ENCODE assay signal across 13 mouse cellular contexts in the genomic region with DNA sequence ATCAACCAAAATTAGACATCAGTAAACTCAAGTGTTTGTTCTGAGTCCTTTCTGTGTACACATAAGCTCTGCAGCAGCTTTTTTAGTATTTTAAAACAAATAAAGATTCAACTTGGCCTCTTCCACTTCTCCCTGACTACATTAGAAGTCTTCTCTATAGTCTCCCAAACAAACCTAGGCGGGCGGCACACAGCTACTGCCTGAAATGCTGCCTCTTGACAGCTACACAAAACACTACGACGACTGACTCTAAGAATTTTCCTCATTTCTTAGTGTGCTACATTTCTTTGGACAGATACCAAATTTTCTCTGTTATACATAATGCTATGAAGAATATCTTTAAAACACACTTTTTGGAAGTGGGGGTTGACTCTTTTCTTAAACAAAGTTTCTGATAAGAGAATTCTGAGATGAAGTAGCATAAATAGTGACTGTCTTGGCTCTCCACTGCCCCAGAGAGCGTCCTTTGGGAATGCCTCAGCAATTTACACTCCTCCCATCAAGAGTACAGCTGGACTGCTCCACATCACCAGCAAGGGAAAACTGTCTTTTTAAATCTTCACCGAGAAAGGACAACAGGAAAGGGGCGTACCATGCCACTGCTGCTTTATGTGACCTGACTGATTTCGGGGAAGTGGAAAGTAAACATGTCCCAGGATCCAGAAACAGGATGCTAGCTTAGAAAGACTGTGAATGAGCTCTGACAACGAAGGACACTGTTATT. TPM values are rescaled to one million over a fixed set of nuclear protein-coding genes. Genes with fewer than 3 reads are reported as not detected.
DNase-seq lines count a peak whose midpoint lies in the region; ATAC-seq and TF ChIP-seq lines count a peak whose summit lies in the region.
"Had no signal": no experiment of that assay in that cellular context is flagged by ENCODE, and none has a peak within 500 bp of the region (broad histone marks: within the 10 kb centered on the region; RNA-seq: fewer than 3 reads in every experiment).

No protein-coding gene starts in this region.

- peaks cover 53% of the 10 kb centered on the region for H3K36me3 ChIP-seq in neural tube, embryonic 15.5 days
- H3K36me3 ChIP-seq in intestine, embryonic 16.5 days (ENCODE audit: control insufficient read depth, insufficient read depth, low read length): peaks cover 2% of the 10 kb centered on the region; the same call in 1 of the 2 replicates
- peaks cover 55% of the 10 kb centered on the region for H3K36me3 ChIP-seq in liver, postnatal 0 days (replicated peaks; ENCODE audit: insufficient read depth, low read length)

- H3K4me1 ChIP-seq in neural tube, embryonic 15.5 days: no peaks in the 10 kb centered on the region
- peaks cover 3% of the 10 kb centered on the region for H3K4me1 ChIP-seq in intestine, embryonic 16.5 days (ENCODE audit: control insufficient read depth, insufficient read depth, low read length)
- H3K4me1 ChIP-seq in liver, postnatal 0 days (ENCODE audit: insufficient read depth): peaks cover 17% of the 10 kb centered on the region
- H3K4me1 ChIP-seq: forebrain, embryonic 12.5 days; limb, embryonic 15.5 days had no signal

- DNase-seq in neural tube, embryonic 10.5 days (ENCODE audit: extremely low spot score, low spot score): no peak
- DNase-seq in liver, postnatal 0 days: no peak
- no peak for DNase-seq in thymus, postnatal 0 days (ENCODE audit: low spot score)
- no peak for DNase-seq in ovary, postnatal 14 days (ENCODE audit: low spot score)
- no peak for DNase-seq in urinary bladder, postnatal 14 days (ENCODE audit: low spot score)
- DNase-seq in embryo, embryonic 10 days (ENCODE audit: low spot score): no peak
- DNase-seq: embryo, embryonic 11 days; right cerebral cortex, postnatal 14 days; thymus, adult 2 months had no signal

- no peak for ATAC-seq in neural tube, embryonic 15.5 days (ENCODE audit: low FRiP score)
- ATAC-seq in intestine, embryonic 16.5 days: peak; percentile 44
- peak; percentile 80 for ATAC-seq in liver, postnatal 0 days

- 0 out of 2 replicates have a peak overlapping the region, but pooled peaks have one; percentile 7 for H3K27ac ChIP-seq in neural tube, embryonic 15.5 days (replicated peaks)
- H3K27ac ChIP-seq in intestine, embryonic 16.5 days (ENCODE audit: low read length): peak overlapping the region; percentile 63; the same call in 1 of the 2 replicates
- peak overlapping the region; percentile 77 for H3K27ac ChIP-seq in liver, postnatal 0 days (ENCODE audit: low read depth)
- H3K27ac ChIP-seq: forebrain, embryonic 12.5 days had no signal

- 75% methylated on average over 9 of the region's 9 CpGs for WGBS in neural tube, embryonic 15.5 days
- 48% methylated on average over 9 of the region's 9 CpGs for WGBS in intestine, embryonic 16.5 days
- 41% methylated on average over 9 of the region's 9 CpGs for WGBS in liver, postnatal 0 days (ENCODE audit: insufficient replicate concordance)

- no peak for TF ChIP-seq EP300 in liver, postnatal 0 days (IDR thresholded peaks at IDR 0.05; ENCODE audit: low read depth)

- no peak overlapping the region for H3K4me2 ChIP-seq in neural tube, embryonic 15.5 days
- H3K4me2 ChIP-seq in intestine, embryonic 16.5 days (ENCODE audit: low read depth, low read length): no peak overlapping the region
- 0 out of 2 replicates have a peak overlapping the region, but pooled peaks have one; percentile 6 for H3K4me2 ChIP-seq in liver, postnatal 0 days (ENCODE audit: low read depth, low read length)
- H3K4me2 ChIP-seq: forebrain, embryonic 12.5 days; limb, embryonic 15.5 days had no signal

- H3K4me3 ChIP-seq in neural tube, embryonic 15.5 days (replicated peaks): no peak overlapping the region
- H3K4me3 ChIP-seq in intestine, embryonic 16.5 days (ENCODE audit: low read length): no peak overlapping the region
- H3K4me3 ChIP-seq in liver, postnatal 0 days (ENCODE audit: low read depth, low read length): no peak overlapping the region
- H3K4me3 ChIP-seq: forebrain, embryonic 12.5 days; limb, embryonic 15.5 days had no signal

- no peak for TF ChIP-seq CTCF in liver, postnatal 0 days (IDR thresholded peaks at IDR 0.05; ENCODE audit: low read depth)

- H3K9me3 ChIP-seq in neural tube, embryonic 15.5 days (replicated peaks): no peaks in the 10 kb centered on the region
- no peaks in the 10 kb centered on the region for H3K9me3 ChIP-seq in intestine, embryonic 16.5 days (ENCODE audit: control insufficient read depth, low read length)
- H3K9me3 ChIP-seq in liver, postnatal 0 days (ENCODE audit: low read length): 0 out of 2 replicates have a peak, but pooled peaks cover 2% of the 10 kb centered on the region
- H3K9me3 ChIP-seq: forebrain, embryonic 12.5 days; limb, embryonic 15.5 days had no signal

- H3K27me3 ChIP-seq in neural tube, embryonic 15.5 days (replicated peaks): no peaks in the 10 kb centered on the region
- H3K27me3 ChIP-seq in intestine, embryonic 16.5 days (replicated peaks; ENCODE audit: control insufficient read depth, insufficient read depth, low read length): no peaks in the 10 kb centered on the region
- H3K27me3 ChIP-seq in liver, postnatal 0 days (ENCODE audit: insufficient read depth, low read length): no peaks in the 10 kb centered on the region
- H3K27me3 ChIP-seq: forebrain, embryonic 12.5 days; limb, embryonic 15.5 days had no signal

- no peak overlapping the region for H3K9ac ChIP-seq in neural tube, embryonic 15.5 days (replicated peaks)
- H3K9ac ChIP-seq in intestine, embryonic 16.5 days (ENCODE audit: low read depth, low read length): no peak overlapping the region
- no peak overlapping the region for H3K9ac ChIP-seq in liver, postnatal 0 days (replicated peaks)
- H3K9ac ChIP-seq: forebrain, embryonic 12.5 days; limb, embryonic 15.5 days had no signal

RNA-seq across cellular contexts. Expression of a gene that starts 12.6 kb away (rescaled TPM):
- polyA plus RNA-seq in neural tube, embryonic 15.5 days (2015; fragmentation: Nextera tagmentation; extraction: Ambion mirVana): 22.6 and 24.2 TPM in 2 replicates
- 24.3 and 27.9 TPM in 2 replicates for polyA plus RNA-seq in intestine, embryonic 16.5 days (2015; fragmentation: Nextera tagmentation; extraction: Ambion mirVana)
- 11.7 and 13.3 TPM in 2 replicates for polyA plus RNA-seq in liver, postnatal 0 days (2015; fragmentation: Nextera tagmentation; extraction: Ambion mirVana)
- 24.0 and 30.5 TPM in 2 replicates for polyA plus RNA-seq in thymus, postnatal 0 days (2015; fragmentation: Nextera tagmentation; extraction: Ambion mirVana)

RNA-seq across cellular contexts. Expression of a gene that starts 12.8 kb away (rescaled TPM):
- 32.2 and 36.5 TPM in 2 replicates for polyA plus RNA-seq in neural tube, embryonic 15.5 days (2015; fragmentation: Nextera tagmentation; extraction: Ambion mirVana)
- 127 and 149 TPM in 2 replicates for polyA plus RNA-seq in intestine, embryonic 16.5 days (2015; fragmentation: Nextera tagmentation; extraction: Ambion mirVana)
- 50.9 and 54.3 TPM in 2 replicates for polyA plus RNA-seq in liver, postnatal 0 days (2015; fragmentation: Nextera tagmentation; extraction: Ambion mirVana)
- 20.1 and 20.2 TPM in 2 replicates for polyA plus RNA-seq in thymus, postnatal 0 days (2015; fragmentation: Nextera tagmentation; extraction: Ambion mirVana)

Comparison
In these comparisons a context has a peak if more than half of its experiments do, and no peak if none do; other contexts are left out.
1. H3K27ac ChIP-seq: peak in every context shown above with its lines; median percentile 77 in liver, postnatal 0 days; 63 in intestine, embryonic 16.5 days; 7 in neural tube, embryonic 15.5 days.